Mouse (Mus musculus) heart, embryonic 14.5 days (tissue): Measurements from ENCODE around the gene Fam69a. TPM values are rescaled to one million over a fixed set of nuclear protein-coding genes. Genes with fewer than 3 reads are reported as not detected.

Experiments used
- ATAC-seq: fragments of 200-750 bp; cut with Nextera tagmentation; 2 replicates; pipeline ENCODE4 v1.8.0; 2017; ENCODE audit warnings: low read depth, moderate TSS enrichment; ENCODE audit not compliant: insufficient number of reproducible peaks, insufficient read depth, low FRiP score
- H3K27ac ChIP-seq, 2 experiments: fragments of 200-500 bp in 1 of 2; fragments of 300-500 bp in 1 of 2; sonication (generic) in 1 of 2; replicated peaks in 1 of 2; 2 replicates each; pipeline ENCODE4 v1.5.1; 2012 to 2014; ENCODE audit warnings: low read depth in 2 of 2, low read length in 2 of 2, control low read depth in 1 of 2, mild to moderate bottlenecking in 1 of 2, mixed read lengths in 1 of 2; ENCODE audit not compliant: control insufficient read depth in 1 of 2, insufficient read depth in 1 of 2
- H3K27me3 ChIP-seq: fragments of 300-500 bp; sonication (generic); 2 replicates; pipeline ENCODE4 v1.6.1; 2014; ENCODE audit warnings: mild to moderate bottlenecking, low read length, control low read depth; ENCODE audit not compliant: control insufficient read depth, insufficient read depth
- H3K36me3 ChIP-seq: fragments of 300-500 bp; sonication (generic); 2 replicates; pipeline ENCODE4 v1.6.1; 2014; ENCODE audit warnings: mild to moderate bottlenecking, control low read depth, low read length, mixed read lengths; ENCODE audit not compliant: control insufficient read depth, insufficient read depth
- H3K4me1 ChIP-seq, 2 experiments: fragments of 200-500 bp in 1 of 2; fragments of 300-500 bp in 1 of 2; sonication (generic) in 1 of 2; 2 replicates each; pipeline ENCODE4 v1.6.1; 2012 to 2014; ENCODE audit warnings: low read length in 2 of 2, control low read depth in 1 of 2, mixed read lengths in 1 of 2; ENCODE audit not compliant: control insufficient read depth in 2 of 2, insufficient read depth in 2 of 2
- H3K4me2 ChIP-seq: fragments of 300-500 bp; sonication (generic); 2 replicates; pipeline ENCODE4 v1.6.1; 2014; ENCODE audit warnings: mild to moderate bottlenecking, low read length
- H3K4me3 ChIP-seq, 2 experiments: fragments of 200-500 bp in 1 of 2; fragments of 300-500 bp in 1 of 2; sonication (generic) in 1 of 2; 2 replicates each; pipeline ENCODE4 v1.5.1; 2012 to 2014; ENCODE audit warnings: low read length in 2 of 2, mild to moderate bottlenecking in 2 of 2, control low read depth in 1 of 2, low read depth in 1 of 2, moderate library complexity in 1 of 2; ENCODE audit not compliant: control insufficient read depth in 1 of 2, insufficient read depth in 1 of 2
- H3K9ac ChIP-seq: fragments of 300-500 bp; sonication (generic); 2 replicates; pipeline ENCODE4 v1.6.1; 2014; ENCODE audit warnings: mild to moderate bottlenecking, low read length
- H3K9me3 ChIP-seq: fragments of 300-500 bp; sonication (generic); 2 replicates; pipeline ENCODE4 v1.6.1; 2016; ENCODE audit warnings: low read length, control low read depth; ENCODE audit not compliant: control insufficient read depth
- WGBS: fragments of 180-500 bp; shearing (Covaris S2); extraction: QIAGEN DNeasy Blood & Tissue Kit; methylation state at CpG from one replicate; pipeline ENCODE4 v1.1.7; 2014; 5-methylcytosine and 5-hydroxymethylcytosine counted together
- polyA plus RNA-seq: library from polyadenylated mRNA; unstranded; fragments of >200 nt; fragmentation: Nextera tagmentation; extraction: Ambion mirVana; gene quantifications from 2 replicates; pipeline ENCODE4 v1.2.1, GENCODE M21; 2014

The Fam69a gene
- polyA plus RNA-seq, 1 experiment from 2014 or later = 19.8 TPM

- Histone ChIP-seq H3K27ac (no peak overlapping the region), H3K9me3 (no peaks in the 10 kb centered on the region), H3K4me1 (peaks cover 12 to 20% of the 10 kb centered on the region in 2 experiments), H3K27me3 (no peaks in the 10 kb centered on the region), H3K4me2 (peak overlapping the region; percentile 61), H3K4me3 (peak overlapping the region; percentile 3 to 26; a peak in 3 of 4 replicates), H3K9ac (peak overlapping the region; percentile 48; the same call in 1 of the 2 replicates), H3K36me3 (no peaks in the 10 kb centered on the region)
- 0 out of 2 replicates have a peak, but pooled peaks have one; percentile 43 for ATAC-seq
- WGBS = 35% methylated on average over 14 of the region's 14 CpGs
Observed at GRCm38 (mm10) chr5:107960532-107961202, 26.2 kb downstream of the Fam69a start.

GRCm38 (mm10) chr5:107959624-107960300 lies 27.1 kb downstream of the Fam69a start:
- H3K9ac ChIP-seq = no peak overlapping the region
- H3K9me3 ChIP-seq = no peaks in the 10 kb centered on the region
- peaks cover 12 to 20% of the 10 kb centered on the region in 2 experiments for H3K4me1 ChIP-seq
- no peak for ATAC-seq
- no peaks in the 10 kb centered on the region for H3K36me3 ChIP-seq
- no peaks in the 10 kb centered on the region for H3K27me3 ChIP-seq
- 69% methylated on average over 8 of the region's 8 CpGs for WGBS
- no peak overlapping the region for H3K4me2 ChIP-seq
- no peak overlapping the region for H3K27ac ChIP-seq
- no peak overlapping the region for H3K4me3 ChIP-seq

GRCm38 (mm10) chr5:107950643-107951042 lies 36.2 kb downstream of the Fam69a start:
- Histone ChIP-seq H3K36me3 (no peaks in the 10 kb centered on the region), H3K27me3 (no peaks in the 10 kb centered on the region), H3K27ac (no peak overlapping the region), H3K9ac (no peak overlapping the region), H3K4me1 (peaks cover 0 to 18% of the 10 kb centered on the region in 2 experiments; a peak in 2 of 4 replicates), H3K4me3 (no peak overlapping the region), H3K9me3 (no peaks in the 10 kb centered on the region), H3K4me2 (no peak overlapping the region)
- no peak for ATAC-seq
- 73% methylated on average over 5 of the region's 5 CpGs for WGBS

- no peak overlapping the region for H3K27ac ChIP-seq
- WGBS = 83% methylated on average over 3 of the region's 3 CpGs
Observed at GRCm38 (mm10) chr5:107949607-107950006, 37.3 kb downstream of the Fam69a start.

GRCm38 (mm10) chr5:107948899-107949298 lies 38.0 kb downstream of the Fam69a start:
- Histone ChIP-seq H3K27ac (no peak overlapping the region), H3K4me3 (no peak overlapping the region), H3K27me3 (no peaks in the 10 kb centered on the region), H3K9me3 (no peaks in the 10 kb centered on the region), H3K9ac (no peak overlapping the region), H3K4me1 (peaks cover 0 to 18% of the 10 kb centered on the region in 2 experiments; a peak in 2 of 4 replicates), H3K4me2 (no peak overlapping the region), H3K36me3 (no peaks in the 10 kb centered on the region)
- no peak for ATAC-seq
- 91% methylated on average over 1 of the region's 1 CpGs for WGBS

More at GRCm38 (mm10) chr5:107949607-107950006, 37.3 kb downstream of the Fam69a start:
- H3K4me3 ChIP-seq = no peak overlapping the region
- peaks cover 0 to 18% of the 10 kb centered on the region in 2 experiments; a peak in 2 of 4 replicates for H3K4me1 ChIP-seq
- no peak for ATAC-seq
- no peaks in the 10 kb centered on the region for H3K9me3 ChIP-seq
- no peak overlapping the region for H3K4me2 ChIP-seq
- no peaks in the 10 kb centered on the region for H3K27me3 ChIP-seq
- no peak overlapping the region for H3K9ac ChIP-seq
- no peaks in the 10 kb centered on the region for H3K36me3 ChIP-seq

- peak overlapping the region; percentile 48 to 75 for H3K27ac ChIP-seq
- H3K9ac ChIP-seq = no peak overlapping the region
- H3K9me3 ChIP-seq = no peaks in the 10 kb centered on the region
- peaks cover 0 to 18% of the 10 kb centered on the region in 2 experiments; a peak in 2 of 4 replicates for H3K4me1 ChIP-seq
- H3K4me2 ChIP-seq = 0 out of 2 replicates have a peak overlapping the region, but pooled peaks have one; percentile 3
- no peak overlapping the region for H3K4me3 ChIP-seq
- no peaks in the 10 kb centered on the region for H3K27me3 ChIP-seq
- WGBS = 53% methylated on average over 2 of the region's 2 CpGs
- ATAC-seq = peak; percentile 72
- no peaks in the 10 kb centered on the region for H3K36me3 ChIP-seq
Observed at GRCm38 (mm10) chr5:107947548-107947947, 39.3 kb downstream of the Fam69a start.

- no peak for ATAC-seq
- Histone ChIP-seq H3K4me3 (no peak overlapping the region), H3K27ac (peak overlapping the region in 1 of 2 experiments; percentile 75; a peak in 1 of 4 replicates), H3K9ac (no peak overlapping the region), H3K27me3 (no peaks in the 10 kb centered on the region), H3K9me3 (no peaks in the 10 kb centered on the region), H3K4me2 (no peak overlapping the region), H3K4me1 (peaks cover 0 to 18% of the 10 kb centered on the region in 2 experiments; a peak in 2 of 4 replicates), H3K36me3 (no peaks in the 10 kb centered on the region)
- 74% methylated on average over 1 of the region's 1 CpGs for WGBS
Observed at GRCm38 (mm10) chr5:107946475-107946874, 40.4 kb downstream of the Fam69a start.
